Mouse (Mus musculus): Measurements from ENCODE around the gene Acot8. TPM values are rescaled to one million over a fixed set of nuclear protein-coding genes. Genes with fewer than 3 reads are reported as not detected.
A peak's percentile ranks its signal among the peaks of the same experiment; 100 is the strongest.

The Acot8 gene
- total RNA-seq, 2 experiments from 2014 or later = 24.3 to 25.4 TPM

DNA sequence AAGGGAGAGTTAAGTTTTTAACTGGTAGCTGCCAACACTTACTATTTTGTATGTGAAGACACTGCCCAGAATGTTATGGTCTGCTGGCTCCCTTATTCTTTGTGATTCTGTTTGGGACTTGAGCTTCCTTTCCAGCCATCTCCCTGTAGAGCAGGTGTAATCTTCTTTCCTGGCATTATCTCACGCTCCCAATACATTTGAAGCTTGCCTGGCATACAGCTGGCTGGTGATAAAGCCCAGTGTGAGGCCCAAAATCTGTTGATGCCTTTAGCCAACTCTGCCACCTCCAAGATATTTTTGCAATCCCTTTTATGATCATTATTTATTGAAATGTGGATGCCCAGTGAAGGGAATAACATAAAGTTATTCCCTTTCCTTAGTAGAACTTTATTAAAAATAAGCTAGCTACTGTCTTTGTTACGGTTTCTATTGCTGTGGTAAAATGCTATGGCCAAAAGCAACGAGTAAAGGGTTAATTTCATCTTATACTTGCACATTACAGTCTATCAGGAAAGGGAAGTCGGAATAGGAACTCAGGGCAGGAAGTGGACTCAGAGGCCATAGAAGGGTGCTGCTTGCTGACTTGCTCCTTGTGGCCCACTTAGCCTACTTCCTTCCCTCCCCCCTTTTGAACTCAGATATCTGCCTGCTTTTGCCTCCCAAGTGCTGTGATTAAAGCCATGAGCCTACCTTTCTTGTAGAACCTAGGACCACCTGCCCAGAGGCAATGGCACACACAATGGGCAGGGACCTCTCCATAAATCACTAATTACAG, 44.4 kb downstream of the Acot8 start:
- no peak for DNase-seq (ENCODE audit: extremely low spot score in 1 of 2, low spot score in 1 of 2)

- no peak for DNase-seq (ENCODE audit: extremely low spot score in 1 of 2, low spot score in 1 of 2)
These were observed 46.0 kb downstream of the Acot8 start for GRCm38 (mm10) chr2:164758692-164759091.

- no peak for DNase-seq (ENCODE audit: extremely low spot score in 1 of 2, low spot score in 1 of 2)
These were observed 46.8 kb downstream of the Acot8 start for GRCm38 (mm10) chr2:164757841-164758240.

GRCm38 (mm10) chr2:164754800-164755199, 49.9 kb downstream of the Acot8 start:
- DNase-seq (ENCODE audit: extremely low spot score in 1 of 2, low spot score in 1 of 2) = no peak

DNA sequence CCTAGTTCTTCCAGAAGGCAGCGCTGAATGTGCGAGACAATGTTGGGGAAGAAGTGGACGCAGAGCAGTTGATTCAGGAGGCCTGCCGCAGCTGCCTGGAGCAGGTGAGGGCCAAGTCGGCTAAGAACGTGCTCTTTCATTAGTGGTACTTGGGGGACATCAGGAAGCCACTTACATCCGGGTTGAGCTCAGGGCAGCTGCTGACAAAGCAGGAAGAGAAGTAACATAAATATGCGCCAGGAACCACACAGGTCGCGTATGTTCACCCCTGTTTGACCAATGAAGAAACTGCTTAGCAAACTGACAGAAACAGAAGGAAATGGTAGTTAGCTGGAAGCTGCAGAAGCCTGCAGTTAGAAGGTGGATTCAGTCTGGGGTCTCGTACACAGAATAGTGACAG, 50.6 kb downstream of the Acot8 start:
- no peak for DNase-seq (ENCODE audit: extremely low spot score in 1 of 2, low spot score in 1 of 2)

GRCm38 (mm10) chr2:164752454-164752853, 52.2 kb downstream of the Acot8 start:
- DNase-seq (ENCODE audit: extremely low spot score in 1 of 2, low spot score in 1 of 2) = no peak

DNA sequence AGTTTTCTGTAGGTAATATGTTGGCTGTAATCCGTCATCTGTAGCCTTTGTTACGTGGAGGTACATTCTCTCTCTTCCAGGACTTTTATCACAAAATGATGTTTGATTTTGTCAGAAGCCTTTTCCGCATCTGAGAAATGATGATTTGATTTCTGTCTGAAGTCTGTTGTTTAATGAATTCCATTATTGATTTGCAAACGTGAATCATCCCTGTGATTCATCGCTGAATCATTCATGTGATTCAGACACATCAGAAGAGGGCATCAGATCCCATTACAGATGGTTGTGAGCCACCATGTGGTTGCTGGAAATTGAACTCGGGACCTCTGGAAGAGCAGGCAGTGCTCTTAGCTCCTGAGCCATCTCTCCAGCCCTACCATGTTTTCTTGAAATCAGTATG, 55.7 kb downstream of the Acot8 start:
- no peak for DNase-seq (ENCODE audit: extremely low spot score in 1 of 2, low spot score in 1 of 2)

GRCm38 (mm10) chr2:164748191-164748590, 56.5 kb downstream of the Acot8 start:
- DNase-seq (ENCODE audit: extremely low spot score in 1 of 2, low spot score in 1 of 2) = no peak

DNA sequence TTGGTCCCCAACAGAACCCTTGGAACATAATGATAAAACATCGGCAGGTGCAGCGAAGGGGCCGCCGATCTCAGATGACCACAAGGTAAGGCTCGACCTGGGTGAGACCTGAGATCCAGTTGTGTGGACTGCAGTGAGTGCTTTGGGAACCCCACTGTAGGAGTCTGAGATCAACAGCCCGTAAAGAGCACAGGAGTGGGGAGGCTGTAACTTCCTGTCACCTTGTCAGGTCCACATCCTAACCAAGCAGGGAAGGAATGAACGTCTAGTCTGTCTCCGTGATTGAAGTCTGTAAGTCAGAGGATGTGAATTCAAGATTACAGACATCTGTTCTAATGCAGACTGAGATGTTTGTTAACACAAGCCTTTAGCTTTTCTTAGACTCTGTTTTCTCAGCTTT, 58.0 kb downstream of the Acot8 start:
- DNase-seq (ENCODE audit: extremely low spot score in 1 of 2, low spot score in 1 of 2) = no peak

- peak; percentile 92 to 95 for DNase-seq (ENCODE audit: extremely low spot score in 1 of 2, low spot score in 1 of 2)
These were observed 58.7 kb downstream of the Acot8 start, which contains the start of the genes Wfdc3 and Dnttip1 for GRCm38 (mm10) chr2:164745843-164746479. Gene Wfdc3, minus strand, starts transcription at chr2:164745931. Gene Dnttip1, plus strand, starts transcription at chr2:164745983.

DNA sequence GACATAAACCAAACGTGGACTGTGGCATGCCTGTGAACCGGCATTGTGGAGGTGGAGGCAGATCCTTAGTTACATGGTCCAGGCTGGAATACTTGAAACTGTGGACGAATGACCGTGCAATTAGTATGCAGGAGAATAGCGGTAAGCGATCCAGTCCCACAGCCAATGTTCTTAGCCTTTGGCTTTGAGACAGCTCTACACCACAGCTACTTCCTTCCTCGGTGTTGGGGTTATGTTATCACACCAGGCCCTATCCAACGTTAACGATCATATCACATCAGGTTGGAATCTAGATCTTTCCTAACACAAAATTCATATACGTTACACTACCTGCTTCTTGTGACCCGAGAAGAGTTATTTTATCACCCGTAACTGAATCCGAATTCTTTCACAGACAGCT, 59.7 kb downstream of the Acot8 start:
- no peak for DNase-seq (ENCODE audit: extremely low spot score in 1 of 2, low spot score in 1 of 2)

Other genes starting within 250 kb of the Acot8 start
- under 1 TPM in 1 of 2 experiments, not detected in 1; 0.34 TPM for gene Wfdc2, start 242.5 kb downstream of the Acot8 start, total RNA-seq (2021)
- not detected for gene Spint3, start 231.4 kb downstream of the Acot8 start, total RNA-seq (2021)
- gene Wfdc6a, start 219.4 kb downstream of the Acot8 start, total RNA-seq (2021) = not detected
- not detected for gene Eppin, start 211.3 kb downstream of the Acot8 start, total RNA-seq (2021)
- not detected for gene Wfdc6b, start 191.4 kb downstream of the Acot8 start, total RNA-seq (2021)
- gene Wfdc8, start 191.3 kb downstream of the Acot8 start, total RNA-seq (2021) = not detected
- not detected for gene Wfdc16, start 166.1 kb downstream of the Acot8 start, total RNA-seq (2021)
- gene Wfdc10, start 148.8 kb downstream of the Acot8 start, total RNA-seq (2021) = not detected
- gene Wfdc9, start 148.3 kb downstream of the Acot8 start, total RNA-seq (2021) = not detected
- not detected for gene Wfdc11, start 130.8 kb downstream of the Acot8 start, total RNA-seq (2021)
- gene Wfdc13, start 119.8 kb downstream of the Acot8 start, total RNA-seq (2021) = not detected
- not detected for gene Spint4, start 106.4 kb downstream of the Acot8 start, total RNA-seq (2021)
- gene Spint5, start 89.6 kb downstream of the Acot8 start, total RNA-seq (2021) = not detected
- gene Wfdc3, start 59.0 kb downstream of the Acot8 start, total RNA-seq (2021) = 1 to 10 TPM in 1 of 2 experiments, under 1 TPM in 1; 0.89 to 1.0 TPM
- 10 to 100 TPM; 37.0 TPM for gene Dnttip1, start 58.9 kb downstream of the Acot8 start, total RNA-seq (2021)
- 1 to 10 TPM in 1 of 2 experiments, not detected in 1; 1.2 TPM for gene Ube2c, start 35.0 kb downstream of the Acot8 start, total RNA-seq (2021)
- not detected for gene Tnnc2, start 24.9 kb downstream of the Acot8 start, total RNA-seq (2021)
- 10 to 100 TPM; 38.0 to 45.8 TPM for gene Snx21, start 19.1 kb downstream of the Acot8 start, total RNA-seq (2021)
- gene Zswim3, start 216 bp upstream of the Acot8 start, total RNA-seq (2021) = 1 to 10 TPM; 7.8 to 9.3 TPM
- 10 to 100 TPM; 22.7 to 22.9 TPM for gene Zswim1, start 17.8 kb upstream of the Acot8 start, total RNA-seq (2021)
- gene Spata25, start 23.7 kb upstream of the Acot8 start, total RNA-seq (2021) = not detected
- gene Ctsa, start 28.0 kb upstream of the Acot8 start, total RNA-seq (2021) = 100 to 1,000 TPM in 1 of 2 experiments, 10 to 100 TPM in 1; 93.3 to 106 TPM
- 1 to 10 TPM; 3.4 to 4.6 TPM for gene Neurl2, start 28.6 kb upstream of the Acot8 start, total RNA-seq (2021)
- 10 to 100 TPM; 68.8 to 73.7 TPM for gene Pltp, start 52.8 kb upstream of the Acot8 start, total RNA-seq (2021)
- gene Pcif1, start 74.4 kb upstream of the Acot8 start, total RNA-seq (2021) = 10 to 100 TPM; 40.4 to 47.2 TPM
- gene Zfp335, start 106.9 kb upstream of the Acot8 start, total RNA-seq (2021) = 10 to 100 TPM; 23.3 to 29.1 TPM
- gene Mmp9, start 135.9 kb upstream of the Acot8 start, total RNA-seq (2021) = 1 to 10 TPM; 1.5 to 1.8 TPM
- 100 to 1,000 TPM; 366 to 382 TPM for gene Slc12a5, start 155.9 kb upstream of the Acot8 start, total RNA-seq (2021)
- 10 to 100 TPM; 50.2 to 56.1 TPM for gene Ncoa5, start 230.0 kb upstream of the Acot8 start, total RNA-seq (2021)

All from layer of hippocampus, postnatal 25 days (tissue).